Mouse (Mus musculus) neural tube, embryonic 11.5 days (tissue): ENCODE results near the gene Gadl1. TPM values are rescaled to one million over a fixed set of nuclear protein-coding genes. Genes with fewer than 3 reads are reported as not detected.

ENCODE experiments used
- ATAC-seq: fragments of 200-750 bp; cut with Nextera tagmentation; 2 replicates; pipeline ENCODE4 v1.8.0; 2017; ENCODE audit warnings: moderate number of reproducible peaks, mild to moderate bottlenecking, moderate TSS enrichment, moderate library complexity; ENCODE audit not compliant: insufficient read depth, low FRiP score, low TSS enrichment
- DNase-seq: peaks from one replicate; pipeline ENCODE4 v3.0.0-alpha.2; 2015; ENCODE audit warnings: low spot score
- H3K27ac ChIP-seq: fragments of 300-500 bp; sonication (generic); 2 replicates; pipeline ENCODE4 v1.5.1; 2014; ENCODE audit warnings: low read depth, mild to moderate bottlenecking, low read length
- H3K27me3 ChIP-seq: fragments of 300-500 bp; sonication (generic); 2 replicates; pipeline ENCODE4 v1.6.1; 2014; ENCODE audit warnings: mild to moderate bottlenecking, low read length, mixed read lengths; ENCODE audit not compliant: control insufficient read depth, insufficient read depth
- H3K36me3 ChIP-seq: fragments of 300-500 bp; sonication (generic); 2 replicates; pipeline ENCODE4 v1.6.1; 2014; ENCODE audit warnings: mild to moderate bottlenecking, low read length, moderate library complexity, mixed read lengths; ENCODE audit not compliant: control insufficient read depth, insufficient read depth
- H3K4me1 ChIP-seq: fragments of 300-500 bp; sonication (generic); 2 replicates; pipeline ENCODE4 v1.6.1; 2014; ENCODE audit warnings: low read length, mixed read lengths; ENCODE audit not compliant: control insufficient read depth, insufficient read depth
- H3K4me2 ChIP-seq: fragments of 300-500 bp; sonication (generic); 2 replicates; pipeline ENCODE4 v1.6.1; 2014; ENCODE audit warnings: low read depth, mild to moderate bottlenecking, moderate library complexity
- H3K4me3 ChIP-seq: fragments of 300-500 bp; sonication (generic); 2 replicates; pipeline ENCODE4 v1.5.1; 2014; ENCODE audit warnings: low read depth, low read length
- H3K9ac ChIP-seq: fragments of 300-500 bp; sonication (generic); 2 replicates; pipeline ENCODE4 v1.6.1; 2014; ENCODE audit warnings: mild to moderate bottlenecking, low read length
- H3K9me3 ChIP-seq: fragments of 300-500 bp; sonication (generic); 2 replicates; pipeline ENCODE4 v1.6.1; 2016; ENCODE audit warnings: low read length; ENCODE audit not compliant: control insufficient read depth
- WGBS: fragments of 180-500 bp; shearing (Covaris S2); extraction: QIAGEN DNeasy Blood & Tissue Kit; methylation state at CpG from one replicate; pipeline ENCODE4 v1.1.7; 2014; 5-methylcytosine and 5-hydroxymethylcytosine counted together
- polyA plus RNA-seq: library from polyadenylated mRNA; unstranded; fragments of >200 nt; fragmentation: Nextera tagmentation; extraction: Ambion mirVana; gene quantifications from 2 replicates; pipeline ENCODE4 v1.2.1, GENCODE M21; 2014

Gene Gadl1
- polyA plus RNA-seq, 1 experiment from 2014 or later, result 0.32 TPM

- WGBS, result 100% methylated on average over 1 of the region's 1 CpGs
- Histone ChIP-seq H3K4me3 (no peak overlapping the region), H3K27ac (no peak overlapping the region), H3K4me1 (no peaks in the 10 kb centered on the region), H3K9ac (no peak overlapping the region), H3K4me2 (no peak overlapping the region), H3K36me3 (no peaks in the 10 kb centered on the region), H3K9me3 (no peaks in the 10 kb centered on the region), H3K27me3 (no peaks in the 10 kb centered on the region)
- no peak for DNase-seq
- ATAC-seq, result no peak
These were observed 14.8 kb downstream of the Gadl1 start for GRCm38 (mm10) chr9:115924094-115924493.

GRCm38 (mm10) chr9:115931803-115932202 lies 22.5 kb downstream of the Gadl1 start:
- 93% methylated on average over 2 of the region's 2 CpGs for WGBS
- Histone ChIP-seq H3K27ac (no peak overlapping the region), H3K36me3 (no peaks in the 10 kb centered on the region), H3K9ac (no peak overlapping the region), H3K27me3 (no peaks in the 10 kb centered on the region), H3K9me3 (no peaks in the 10 kb centered on the region), H3K4me3 (no peak overlapping the region), H3K4me2 (no peak overlapping the region), H3K4me1 (no peaks in the 10 kb centered on the region)
- DNase-seq (no peak), ATAC-seq (no peak)

GRCm38 (mm10) chr9:115932741-115933140 lies 23.5 kb downstream of the Gadl1 start:
- H3K4me2 ChIP-seq, result no peak overlapping the region
- WGBS, result 92% methylated on average over 4 of the region's 4 CpGs
- no peaks in the 10 kb centered on the region for H3K36me3 ChIP-seq
- ATAC-seq, result no peak
- no peak overlapping the region for H3K4me3 ChIP-seq
- no peaks in the 10 kb centered on the region for H3K4me1 ChIP-seq
- no peak overlapping the region for H3K9ac ChIP-seq
- H3K27ac ChIP-seq, result no peak overlapping the region
- no peak for DNase-seq
- H3K9me3 ChIP-seq, result no peaks in the 10 kb centered on the region
- H3K27me3 ChIP-seq, result no peaks in the 10 kb centered on the region

- DNase-seq, result no peak
- ATAC-seq, result peak; percentile 61; the same call in 1 of the 2 replicates
- no peaks in the 10 kb centered on the region for H3K27me3 ChIP-seq
- H3K9me3 ChIP-seq, result no peaks in the 10 kb centered on the region
- no peaks in the 10 kb centered on the region for H3K36me3 ChIP-seq
- no peak overlapping the region for H3K27ac ChIP-seq
- H3K4me2 ChIP-seq, result no peak overlapping the region
- no peak overlapping the region for H3K9ac ChIP-seq
- WGBS, result 38% methylated on average over 7 of the region's 7 CpGs
- no peaks in the 10 kb centered on the region for H3K4me1 ChIP-seq
- H3K4me3 ChIP-seq, result no peak overlapping the region
These were observed 24.1 kb downstream of the Gadl1 start for GRCm38 (mm10) chr9:115933243-115933964.

GRCm38 (mm10) chr9:115934288-115934687 lies 25.0 kb downstream of the Gadl1 start:
- Histone ChIP-seq H3K27me3 (no peaks in the 10 kb centered on the region), H3K4me1 (no peaks in the 10 kb centered on the region), H3K27ac (no peak overlapping the region), H3K9me3 (no peaks in the 10 kb centered on the region), H3K4me2 (no peak overlapping the region), H3K36me3 (no peaks in the 10 kb centered on the region), H3K4me3 (no peak overlapping the region), H3K9ac (no peak overlapping the region)
- no peak for ATAC-seq
- DNase-seq, result no peak
- WGBS, result 96% methylated on average over 11 of the region's 11 CpGs

GRCm38 (mm10) chr9:115936350-115936749 lies 27.1 kb downstream of the Gadl1 start:
- Histone ChIP-seq H3K4me3 (no peak overlapping the region), H3K27me3 (no peaks in the 10 kb centered on the region), H3K27ac (no peak overlapping the region), H3K9me3 (no peaks in the 10 kb centered on the region), H3K4me2 (no peak overlapping the region), H3K36me3 (no peaks in the 10 kb centered on the region), H3K4me1 (no peaks in the 10 kb centered on the region), H3K9ac (no peak overlapping the region)
- 88% methylated on average over 2 of the region's 2 CpGs for WGBS
- ATAC-seq (no peak), DNase-seq (no peak)

GRCm38 (mm10) chr9:115937915-115938314 lies 28.7 kb downstream of the Gadl1 start:
- 93% methylated on average over 5 of the region's 5 CpGs for WGBS
- ATAC-seq (no peak), DNase-seq (no peak)
- Histone ChIP-seq H3K36me3 (no peaks in the 10 kb centered on the region), H3K4me1 (no peaks in the 10 kb centered on the region), H3K4me2 (no peak overlapping the region), H3K4me3 (no peak overlapping the region), H3K27ac (no peak overlapping the region), H3K9me3 (no peaks in the 10 kb centered on the region), H3K9ac (no peak overlapping the region), H3K27me3 (no peaks in the 10 kb centered on the region)

- H3K4me1 ChIP-seq, result peaks cover 9% of the 10 kb centered on the region
- no peak overlapping the region for H3K9ac ChIP-seq
- WGBS, result 79% methylated on average over 3 of the region's 3 CpGs
- H3K4me2 ChIP-seq, result no peak overlapping the region
- H3K9me3 ChIP-seq, result no peaks in the 10 kb centered on the region
- no peak overlapping the region for H3K27ac ChIP-seq
- no peaks in the 10 kb centered on the region for H3K27me3 ChIP-seq
- no peak overlapping the region for H3K4me3 ChIP-seq
- DNase-seq (no peak), ATAC-seq (no peak)
- H3K36me3 ChIP-seq, result no peaks in the 10 kb centered on the region
These were observed 30.2 kb downstream of the Gadl1 start for GRCm38 (mm10) chr9:115939420-115939819.

GRCm38 (mm10) chr9:115941171-115941570 lies 31.9 kb downstream of the Gadl1 start:
- ATAC-seq, result no peak
- Histone ChIP-seq H3K9me3 (no peaks in the 10 kb centered on the region), H3K4me1 (peaks cover 9% of the 10 kb centered on the region), H3K36me3 (no peaks in the 10 kb centered on the region), H3K9ac (no peak overlapping the region), H3K4me3 (no peak overlapping the region), H3K4me2 (no peak overlapping the region), H3K27ac (no peak overlapping the region), H3K27me3 (no peaks in the 10 kb centered on the region)
- WGBS, result 72% methylated on average over 8 of the region's 8 CpGs
- DNase-seq, result no peak
